Mouse (Mus musculus) NIH3T3 (cell line): ENCODE results near the gene 3830406C13Rik.

ENCODE experiments used
- DNase-seq: peaks from one replicate; pipeline ENCODE4 v3.0.0-alpha.2; 2012; ENCODE audit warnings: low read depth

3830406C13Rik gene

GRCm38 (mm10) chr14:12342458-12343131, 58.6 kb downstream of the 3830406C13Rik start:
- DNase-seq = no peak

GRCm38 (mm10) chr14:12343451-12343941, 59.5 kb downstream of the 3830406C13Rik start:
- DNase-seq = no peak

- DNase-seq = no peak
Measured at GRCm38 (mm10) chr14:12344061-12344745, 60.2 kb downstream of the 3830406C13Rik start.

- DNase-seq = no peak
Measured at GRCm38 (mm10) chr14:12344746-12345240, 60.8 kb downstream of the 3830406C13Rik start.

- DNase-seq = no peak
Measured at GRCm38 (mm10) chr14:12345241-12345921, 61.4 kb downstream of the 3830406C13Rik start.

- no peak for DNase-seq
Measured at GRCm38 (mm10) chr14:12346011-12346864, 62.3 kb downstream of the 3830406C13Rik start.

- DNase-seq = no peak
Measured at GRCm38 (mm10) chr14:12346865-12347600, 63.1 kb downstream of the 3830406C13Rik start.

- DNase-seq = no peak
Measured at GRCm38 (mm10) chr14:12348089-12348488, 64.1 kb downstream of the 3830406C13Rik start, which contains the start of gene Fezf2. Gene Fezf2, minus strand, starts transcription at chr14:12348189.

- DNase-seq = no peak
Measured at GRCm38 (mm10) chr14:12349334-12350090, 65.5 kb downstream of the 3830406C13Rik start.

- DNase-seq = no peak
Measured at GRCm38 (mm10) chr14:12350271-12350916, 66.4 kb downstream of the 3830406C13Rik start.
